Mouse (Mus musculus) bone marrow macrophage, adult 2 months (primary cell): ENCODE measurements at regions not wholly inside any gene's neighbourhood (a gene's known extent, or its start where the extent isn't known, plus 50 kb on each side); places are given as distances from the start of the nearest gene placed in this dataset.

Experiments used
- CTCF ChIP-seq: IDR thresholded peaks from 2 replicates; pipeline ENCODE4 v1.5.1; 2012; ENCODE audit warnings: low read depth, mild to moderate bottlenecking, low read length, moderate library complexity
- POLR2A ChIP-seq: IDR thresholded peaks from 2 replicates; pipeline ENCODE4 v1.6.1; 2012; ENCODE audit warnings: mild to moderate bottlenecking, low read depth, low read length, borderline replicate concordance

DNA sequence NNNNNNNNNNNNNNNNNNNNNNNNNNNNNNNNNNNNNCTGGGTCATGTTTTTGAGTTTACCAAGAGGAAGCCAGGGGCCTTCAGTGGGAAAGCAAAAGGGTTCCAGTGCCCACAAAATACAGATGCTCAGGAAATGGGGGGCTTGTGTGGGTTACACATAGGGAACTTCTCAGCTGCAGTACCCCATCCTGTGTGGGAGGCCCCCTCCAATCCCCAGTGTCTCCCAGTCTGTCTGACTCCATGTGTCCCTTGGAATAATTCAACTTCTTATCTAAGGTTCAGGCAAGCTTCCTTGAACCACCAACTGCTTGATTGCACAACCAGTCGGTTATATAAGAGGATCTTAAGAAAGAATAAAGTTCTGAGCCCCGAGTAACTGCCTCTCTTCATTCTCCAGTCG is 156.0 kb downstream of the Kit start:
- TF ChIP-seq POLR2A (no peak), CTCF (no peak)
